Mouse (Mus musculus) limb, embryonic 15.5 days (tissue): ENCODE data around the gene 1700109H08Rik. TPM values are rescaled to one million over a fixed set of nuclear protein-coding genes. Genes with fewer than 3 reads are reported as not detected.
"Not testable (repeated sequence)": the region's sequence is repeated elsewhere in the genome, so short reads cannot be mapped to it uniquely, and the experiment has no call there.

Experiments
- ATAC-seq: fragments of 200-750 bp; cut with Nextera tagmentation; 2 replicates; pipeline ENCODE4 v1.8.0; 2017; ENCODE audit warnings: low read depth, moderate TSS enrichment; ENCODE audit not compliant: insufficient number of reproducible peaks, low FRiP score, low TSS enrichment
- H3K27ac ChIP-seq: fragments of 300-500 bp; sonication (generic); 2 replicates; pipeline ENCODE4 v1.5.1; 2015; ENCODE audit warnings: moderate library complexity, mild to moderate bottlenecking, inconsistent platforms
- H3K27me3 ChIP-seq: fragments of 300-500 bp; sonication (generic); 2 replicates; pipeline ENCODE4 v1.6.1; 2015; ENCODE audit warnings: inconsistent platforms
- H3K36me3 ChIP-seq: fragments of 300-500 bp; sonication (generic); 2 replicates; pipeline ENCODE4 v1.6.1; 2015; ENCODE audit warnings: inconsistent platforms
- H3K4me1 ChIP-seq: fragments of 300-500 bp; sonication (generic); 2 replicates; pipeline ENCODE4 v1.6.1; 2015; ENCODE audit warnings: inconsistent platforms
- H3K4me2 ChIP-seq: fragments of 300-500 bp; sonication (generic); 2 replicates; pipeline ENCODE4 v1.6.1; 2015; ENCODE audit warnings: mild to moderate bottlenecking, inconsistent platforms
- H3K4me3 ChIP-seq: fragments of 300-500 bp; sonication (generic); 2 replicates; pipeline ENCODE4 v1.5.1; 2015; ENCODE audit warnings: mild to moderate bottlenecking, inconsistent platforms
- H3K9ac ChIP-seq: fragments of 300-500 bp; sonication (generic); 2 replicates; pipeline ENCODE4 v1.6.1; 2015; ENCODE audit warnings: inconsistent platforms
- H3K9me3 ChIP-seq: fragments of 300-500 bp; sonication (generic); 2 replicates; pipeline ENCODE4 v1.6.1; 2016; ENCODE audit warnings: inconsistent platforms
- WGBS: fragments of 180-500 bp; shearing (Covaris S2); methylation state at CpG from one replicate; pipeline ENCODE4 v1.1.7; 2015; 5-methylcytosine and 5-hydroxymethylcytosine counted together
- polyA plus RNA-seq: library from polyadenylated mRNA; unstranded; fragments of >200 nt; fragmentation: Nextera tagmentation; extraction: Ambion mirVana; gene quantifications from 2 replicates; pipeline ENCODE4 v1.2.1, GENCODE M21; 2015

1700109H08Rik gene
- 2.5 and 2.9 TPM in 2 replicates for polyA plus RNA-seq

GRCm38 (mm10) chr5:3571266-3571665, at the start of gene 1700109H08Rik:
TSS of gene 1700109H08Rik (plus strand) at chr5:3571566.
- no peaks in the 10 kb centered on the region for H3K4me1 ChIP-seq
- ATAC-seq = no peak
- WGBS = 97% methylated on average over 4 of the region's 4 CpGs
- H3K27ac ChIP-seq = no peak within 1 kb of the TSS
- H3K36me3 ChIP-seq = peaks cover 90% of the 10 kb centered on the region
- no peak within 1 kb of the TSS for H3K4me2 ChIP-seq
- no peak within 1 kb of the TSS for H3K4me3 ChIP-seq
- H3K9me3 ChIP-seq = no peaks in the 10 kb centered on the region
- no peak within 1 kb of the TSS for H3K9ac ChIP-seq
- no peaks in the 10 kb centered on the region for H3K27me3 ChIP-seq

- Histone ChIP-seq H3K4me3 (no peak overlapping the region), H3K4me1 (no peaks in the 10 kb centered on the region), H3K9me3 (no peaks in the 10 kb centered on the region), H3K27ac (no peak overlapping the region), H3K36me3 (peaks cover 8% of the 10 kb centered on the region), H3K4me2 (no peak overlapping the region), H3K27me3 (no peaks in the 10 kb centered on the region), H3K9ac (no peak overlapping the region)
- WGBS = 89% methylated on average over 12 of the region's 12 CpGs
- no peak for ATAC-seq
Measured at GRCm38 (mm10) chr5:3521741-3522140, 49.6 kb upstream of the 1700109H08Rik start.

- WGBS = 87% methylated on average over 10 of the region's 10 CpGs
- Histone ChIP-seq H3K4me1 (no peaks in the 10 kb centered on the region), H3K27ac (no peak overlapping the region), H3K9me3 (no peaks in the 10 kb centered on the region), H3K36me3 (peaks cover 8% of the 10 kb centered on the region), H3K9ac (no peak overlapping the region), H3K27me3 (no peaks in the 10 kb centered on the region), H3K4me2 (no peak overlapping the region), H3K4me3 (no peak overlapping the region)
- ATAC-seq = no peak
Measured at GRCm38 (mm10) chr5:3522826-3523225, 48.5 kb upstream of the 1700109H08Rik start.

- no peak for ATAC-seq
Measured at GRCm38 (mm10) chr5:3527041-3527691, 44.2 kb upstream of the 1700109H08Rik start.

GRCm38 (mm10) chr5:3529585-3530189, 41.7 kb upstream of the 1700109H08Rik start:
- no peak overlapping the region for H3K9ac ChIP-seq
- no peaks in the 10 kb centered on the region for H3K36me3 ChIP-seq
- no peak for ATAC-seq
- no peak overlapping the region for H3K4me2 ChIP-seq
- no peak overlapping the region for H3K4me3 ChIP-seq
- H3K27me3 ChIP-seq = no peaks in the 10 kb centered on the region
- 57% methylated on average over 10 of the region's 10 CpGs for WGBS
- no peak overlapping the region for H3K27ac ChIP-seq
- H3K4me1 ChIP-seq = no peaks in the 10 kb centered on the region
- no peaks in the 10 kb centered on the region for H3K9me3 ChIP-seq

More at GRCm38 (mm10) chr5:3527041-3527691, 44.2 kb upstream of the 1700109H08Rik start:
- WGBS = 51% methylated on average over 5 of the region's 5 CpGs
- no peak overlapping the region for H3K4me3 ChIP-seq
- no peak overlapping the region for H3K4me2 ChIP-seq
- H3K27me3 ChIP-seq = no peaks in the 10 kb centered on the region
- H3K9ac ChIP-seq = no peak overlapping the region
- H3K36me3 ChIP-seq = no peaks in the 10 kb centered on the region
- no peak overlapping the region for H3K27ac ChIP-seq
- H3K4me1 ChIP-seq = no peaks in the 10 kb centered on the region
- no peaks in the 10 kb centered on the region for H3K9me3 ChIP-seq

GRCm38 (mm10) chr5:3532048-3532447, 39.3 kb upstream of the 1700109H08Rik start:
- not testable (repeated sequence) for H3K27me3 ChIP-seq, H3K4me3 ChIP-seq, H3K27ac ChIP-seq, H3K9ac ChIP-seq, H3K36me3 ChIP-seq, H3K9me3 ChIP-seq, ATAC-seq, H3K4me2 ChIP-seq, H3K4me1 ChIP-seq

GRCm38 (mm10) chr5:3536592-3537212, 34.7 kb upstream of the 1700109H08Rik start:
- Histone ChIP-seq H3K4me3 (no peak overlapping the region), H3K4me1 (no peaks in the 10 kb centered on the region), H3K9me3 (no peaks in the 10 kb centered on the region), H3K27ac (no peak overlapping the region), H3K36me3 (no peaks in the 10 kb centered on the region), H3K27me3 (no peaks in the 10 kb centered on the region), H3K4me2 (no peak overlapping the region), H3K9ac (no peak overlapping the region)
- WGBS = 78% methylated on average over 3 of the region's 3 CpGs
- no peak for ATAC-seq

GRCm38 (mm10) chr5:3538505-3539472, 32.6 kb upstream of the 1700109H08Rik start:
- Histone ChIP-seq H3K27me3 (no peaks in the 10 kb centered on the region), H3K9ac (no peak overlapping the region), H3K27ac (no peak overlapping the region), H3K9me3 (no peaks in the 10 kb centered on the region), H3K4me3 (no peak overlapping the region), H3K36me3 (no peaks in the 10 kb centered on the region), H3K4me2 (no peak overlapping the region), H3K4me1 (no peaks in the 10 kb centered on the region)
- no peak for ATAC-seq
- WGBS = 45% methylated on average over 11 of the region's 11 CpGs

- Histone ChIP-seq H3K9ac (no peak overlapping the region), H3K36me3 (no peaks in the 10 kb centered on the region), H3K27ac (no peak overlapping the region), H3K4me1 (peaks cover 10% of the 10 kb centered on the region), H3K9me3 (no peaks in the 10 kb centered on the region), H3K4me2 (no peak overlapping the region), H3K27me3 (no peaks in the 10 kb centered on the region), H3K4me3 (no peak overlapping the region)
- WGBS = 78% methylated on average over 6 of the region's 6 CpGs
- no peak for ATAC-seq
Measured at GRCm38 (mm10) chr5:3541871-3542270, 29.5 kb upstream of the 1700109H08Rik start.

GRCm38 (mm10) chr5:3543629-3544479, 27.5 kb upstream of the 1700109H08Rik start, which contains the start of gene Fam133b:
TSS of gene Fam133b (plus strand) at chr5:3543833.
- Histone ChIP-seq H3K9ac (peak within 1 kb of the TSS; percentile 97), H3K9me3 (no peaks in the 10 kb centered on the region), H3K27me3 (no peaks in the 10 kb centered on the region), H3K4me1 (peaks cover 10% of the 10 kb centered on the region), H3K36me3 (no peaks in the 10 kb centered on the region), H3K4me3 (peak within 1 kb of the TSS; percentile 91), H3K4me2 (peak within 1 kb of the TSS; percentile 60), H3K27ac (peak within 1 kb of the TSS; percentile 91)
- peak; percentile 95 for ATAC-seq
- under 1% methylated on average over 76 of the region's 80 CpGs for WGBS

GRCm38 (mm10) chr5:3544480-3544769, 26.9 kb upstream of the 1700109H08Rik start:
- Histone ChIP-seq H3K9me3 (no peaks in the 10 kb centered on the region), H3K9ac (peak overlapping the region; percentile 97), H3K27ac (0 out of 2 replicates have a peak overlapping the region, but pooled peaks have one; percentile 91), H3K36me3 (no peaks in the 10 kb centered on the region), H3K4me2 (peak overlapping the region; percentile 60), H3K27me3 (no peaks in the 10 kb centered on the region), H3K4me3 (peak overlapping the region; percentile 91), H3K4me1 (peaks cover 10% of the 10 kb centered on the region)
- 7% methylated on average over 7 of the region's 7 CpGs for WGBS
- no peak for ATAC-seq
